Mouse (Mus musculus): ENCODE measurements around the gene Snrpd3. TPM values are rescaled to one million over a fixed set of nuclear protein-coding genes. Genes with fewer than 3 reads are reported as not detected.
"Not testable (repeated sequence)": the region's sequence is repeated elsewhere in the genome, so short reads cannot be mapped to it uniquely, and the experiment has no call there.

The Snrpd3 gene
- polyA plus RNA-seq, 1 experiment from 2014 or later, result 256 TPM

DNA sequence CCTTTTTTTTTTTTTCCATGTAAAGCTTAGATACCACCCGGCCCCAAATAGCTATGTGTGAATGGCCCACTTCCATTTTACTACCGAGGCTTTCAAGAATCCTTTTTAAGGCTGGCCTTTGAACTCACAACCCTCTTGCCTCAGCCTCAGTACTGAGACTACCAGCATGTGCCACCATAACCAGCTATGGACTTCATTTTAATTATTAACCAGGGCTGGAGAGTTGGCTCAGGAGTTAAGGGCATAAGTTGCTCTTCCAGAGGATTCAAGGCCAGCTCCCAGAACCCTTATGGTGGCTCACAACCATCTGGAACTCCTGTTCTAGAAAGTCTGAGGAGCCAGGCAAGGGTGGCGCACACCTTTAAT, 12.2 kb upstream of the Snrpd3 start:
- H3K4me2 ChIP-seq (ENCODE audit: low read depth, severe bottlenecking), result no peak overlapping the region
- no peaks in the 10 kb centered on the region for H3K9me3 ChIP-seq (ENCODE audit: control insufficient read depth, low read length)
- peaks cover 21% of the 10 kb centered on the region for H3K36me3 ChIP-seq (ENCODE audit: control insufficient read depth, insufficient read depth, low read length)
- no peak for ATAC-seq (ENCODE audit: insufficient number of reproducible peaks, low FRiP score, low TSS enrichment, low read depth)
- no peak for DNase-seq (ENCODE audit: low spot score)
- H3K4me1 ChIP-seq (ENCODE audit: control insufficient read depth, insufficient read depth, low read length), result no peaks in the 10 kb centered on the region
- no peak overlapping the region for H3K4me3 ChIP-seq (ENCODE audit: low read depth, low read length)
- no peaks in the 10 kb centered on the region for H3K27me3 ChIP-seq (ENCODE audit: control insufficient read depth, insufficient read depth, low read length)
- 83% methylated on average over 3 of the region's 3 CpGs for WGBS
- H3K9ac ChIP-seq (ENCODE audit: low read length), result no peak overlapping the region
- H3K27ac ChIP-seq (replicated peaks; ENCODE audit: low read depth, low read length), result no peak overlapping the region

DNA sequence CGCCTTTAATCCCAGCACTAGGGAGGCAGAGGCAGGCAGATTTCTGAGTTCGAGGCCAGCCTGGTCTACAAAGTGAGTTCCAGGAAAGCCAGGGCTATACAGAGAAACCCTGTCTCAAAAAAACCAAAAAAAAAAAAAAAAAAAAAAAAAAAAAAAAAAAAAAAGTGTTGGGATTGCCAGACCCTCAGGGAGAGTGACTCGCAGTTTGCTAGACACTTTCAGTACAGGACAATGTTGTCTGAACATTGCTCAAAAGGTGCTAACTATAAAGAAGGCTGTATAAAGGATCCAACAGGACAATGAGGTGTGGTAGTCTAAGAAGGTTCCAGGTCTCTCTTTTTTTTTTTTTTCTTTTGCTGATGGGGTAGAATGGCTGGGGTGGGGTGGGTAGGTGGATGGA, 11.4 kb upstream of the Snrpd3 start:
- H3K36me3 ChIP-seq (ENCODE audit: control insufficient read depth, insufficient read depth, low read length), result peaks cover 29% of the 10 kb centered on the region

DNA sequence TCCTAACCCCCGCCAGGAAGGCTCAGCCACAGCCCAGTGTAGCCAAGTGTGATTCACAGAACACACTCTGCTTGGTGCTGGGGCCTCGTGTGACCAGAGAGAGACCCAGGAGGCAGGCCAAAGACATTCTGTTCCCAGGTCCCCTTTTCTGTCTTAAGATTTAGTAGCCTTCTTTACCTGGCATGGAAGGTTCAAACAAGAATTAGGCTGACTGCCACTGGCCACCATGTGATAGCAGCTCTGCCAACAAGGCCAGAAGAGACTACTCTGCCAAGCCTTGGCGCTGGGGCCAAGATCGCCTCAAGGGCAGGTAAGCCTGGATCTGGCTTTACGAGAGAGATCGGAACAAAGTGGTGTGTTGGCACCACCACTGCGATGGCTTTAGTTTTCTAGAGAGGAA, 6.9 kb upstream of the Snrpd3 start:
- Histone ChIP-seq H3K9ac (ENCODE audit: low read length) (no peak overlapping the region), H3K27me3 (ENCODE audit: control insufficient read depth, insufficient read depth, low read length) (no peaks in the 10 kb centered on the region), H3K4me1 (ENCODE audit: control insufficient read depth, insufficient read depth, low read length) (peaks cover 2% of the 10 kb centered on the region; the same call in 1 of the 2 replicates), H3K27ac (replicated peaks; ENCODE audit: low read depth, low read length) (no peak overlapping the region), H3K36me3 (ENCODE audit: control insufficient read depth, insufficient read depth, low read length) (peaks cover 33% of the 10 kb centered on the region), H3K9me3 (ENCODE audit: control insufficient read depth, low read length) (no peaks in the 10 kb centered on the region), H3K4me2 (ENCODE audit: low read depth, severe bottlenecking) (no peak overlapping the region), H3K4me3 (ENCODE audit: low read depth, low read length) (no peak overlapping the region)
- DNase-seq (ENCODE audit: low spot score) (no peak), ATAC-seq (ENCODE audit: insufficient number of reproducible peaks, low FRiP score, low TSS enrichment, low read depth) (no peak)
- WGBS, result 91% methylated on average over 7 of the region's 7 CpGs

More for the DNA sequence above, 11.4 kb upstream of the Snrpd3 start:
- H3K9ac ChIP-seq (ENCODE audit: low read length); H3K27me3 ChIP-seq (ENCODE audit: control insufficient read depth, insufficient read depth, low read length); H3K4me3 ChIP-seq (ENCODE audit: low read depth, low read length); ATAC-seq (ENCODE audit: insufficient number of reproducible peaks, low FRiP score, low TSS enrichment, low read depth); DNase-seq (ENCODE audit: low spot score); H3K27ac ChIP-seq (replicated peaks; ENCODE audit: low read depth, low read length); H3K4me1 ChIP-seq (ENCODE audit: control insufficient read depth, insufficient read depth, low read length); H3K9me3 ChIP-seq (ENCODE audit: control insufficient read depth, low read length); H3K4me2 ChIP-seq (ENCODE audit: low read depth, severe bottlenecking): not testable (repeated sequence)
- WGBS, result 88% methylated on average over 3 of the region's 3 CpGs

DNA sequence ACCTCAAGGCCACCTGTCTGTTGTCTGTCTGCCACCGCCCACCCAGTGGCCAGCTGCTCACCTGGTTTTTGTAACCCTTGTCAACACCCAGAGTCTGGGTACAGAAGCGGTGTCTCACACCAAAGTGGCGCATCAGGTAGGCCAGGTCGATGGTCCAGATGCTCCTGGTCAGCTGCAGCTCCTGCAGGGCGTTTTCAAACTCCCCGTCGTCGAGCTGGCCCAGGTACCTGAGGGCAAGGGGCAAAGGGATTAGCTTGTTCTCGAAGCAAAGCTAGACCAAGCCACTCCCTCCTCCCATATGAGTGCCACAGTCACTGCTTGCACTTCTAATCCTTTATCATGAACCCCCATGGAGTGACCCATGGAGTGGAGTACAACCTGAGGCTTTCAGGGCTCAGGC, 6.3 kb upstream of the Snrpd3 start:
- WGBS, result 93% methylated on average over 9 of the region's 9 CpGs
- H3K4me2 ChIP-seq (ENCODE audit: low read depth, severe bottlenecking), result no peak overlapping the region
- H3K36me3 ChIP-seq (ENCODE audit: control insufficient read depth, insufficient read depth, low read length), result peaks cover 33% of the 10 kb centered on the region
- no peak overlapping the region for H3K27ac ChIP-seq (replicated peaks; ENCODE audit: low read depth, low read length)
- peaks cover 8% of the 10 kb centered on the region for H3K4me1 ChIP-seq (ENCODE audit: control insufficient read depth, insufficient read depth, low read length)
- DNase-seq (ENCODE audit: low spot score), result no peak
- ATAC-seq (ENCODE audit: insufficient number of reproducible peaks, low FRiP score, low TSS enrichment, low read depth), result no peak
- H3K9ac ChIP-seq (ENCODE audit: low read length), result no peak overlapping the region
- H3K4me3 ChIP-seq (ENCODE audit: low read depth, low read length), result no peak overlapping the region
- H3K27me3 ChIP-seq (ENCODE audit: control insufficient read depth, insufficient read depth, low read length), result no peaks in the 10 kb centered on the region
- no peaks in the 10 kb centered on the region for H3K9me3 ChIP-seq (ENCODE audit: control insufficient read depth, low read length)

DNA sequence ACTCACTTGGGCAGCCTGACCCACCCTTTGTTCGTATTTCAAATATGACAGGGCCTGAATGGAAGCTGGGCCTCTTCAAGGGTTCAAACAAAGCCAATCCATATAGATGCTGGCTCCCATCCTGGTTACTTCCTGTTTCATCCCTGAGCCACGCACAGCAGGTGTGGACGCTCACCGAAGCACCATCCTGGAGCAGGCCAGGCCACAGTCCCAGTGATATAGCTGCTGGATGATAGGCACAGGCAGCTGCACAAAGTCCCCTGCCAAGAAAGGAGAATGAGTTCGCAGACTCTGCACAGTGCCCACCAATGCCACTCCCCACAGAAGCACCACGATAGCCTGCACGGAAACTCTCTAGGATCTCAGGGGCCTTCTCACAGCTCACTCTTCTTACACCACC, 5.5 kb upstream of the Snrpd3 start:
- no peak for ATAC-seq (ENCODE audit: insufficient number of reproducible peaks, low FRiP score, low TSS enrichment, low read depth)
- H3K4me2 ChIP-seq (ENCODE audit: low read depth, severe bottlenecking), result no peak overlapping the region

DNA sequence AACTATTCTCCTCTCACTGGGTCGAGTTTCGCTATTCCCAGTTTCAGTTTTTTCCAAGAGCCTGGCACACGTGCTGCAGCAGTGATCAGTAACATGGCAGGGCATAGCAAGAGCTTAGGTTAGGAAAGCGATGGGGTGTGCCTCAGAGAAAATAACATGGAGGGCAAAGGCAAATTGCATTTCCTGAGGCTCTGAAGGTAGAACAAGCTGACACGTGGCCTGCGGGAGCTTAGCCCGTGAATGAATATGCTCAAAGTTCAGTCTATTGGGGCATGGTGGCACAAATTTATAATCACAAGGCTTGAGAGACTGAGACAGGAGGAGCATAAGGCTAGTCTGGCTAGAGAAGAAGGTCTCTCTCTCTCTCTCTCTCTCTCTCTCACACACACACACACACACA, 4.6 kb upstream of the Snrpd3 start:
- no peak overlapping the region for H3K4me2 ChIP-seq (ENCODE audit: low read depth, severe bottlenecking)
- no peaks in the 10 kb centered on the region for H3K9me3 ChIP-seq (ENCODE audit: control insufficient read depth, low read length)
- H3K4me1 ChIP-seq (ENCODE audit: control insufficient read depth, insufficient read depth, low read length), result peaks cover 8% of the 10 kb centered on the region
- H3K36me3 ChIP-seq (ENCODE audit: control insufficient read depth, insufficient read depth, low read length), result peaks cover 27% of the 10 kb centered on the region
- no peaks in the 10 kb centered on the region for H3K27me3 ChIP-seq (ENCODE audit: control insufficient read depth, insufficient read depth, low read length)
- H3K9ac ChIP-seq (ENCODE audit: low read length), result no peak overlapping the region
- H3K27ac ChIP-seq (replicated peaks; ENCODE audit: low read depth, low read length), result no peak overlapping the region
- 87% methylated on average over 7 of the region's 7 CpGs for WGBS
- no peak overlapping the region for H3K4me3 ChIP-seq (ENCODE audit: low read depth, low read length)
- ATAC-seq (ENCODE audit: insufficient number of reproducible peaks, low FRiP score, low TSS enrichment, low read depth), result no peak
- no peak for DNase-seq (ENCODE audit: low spot score)

More for the DNA sequence above, 5.5 kb upstream of the Snrpd3 start:
- 89% methylated on average over 7 of the region's 7 CpGs for WGBS
- H3K27me3 ChIP-seq (ENCODE audit: control insufficient read depth, insufficient read depth, low read length), result no peaks in the 10 kb centered on the region
- H3K27ac ChIP-seq (replicated peaks; ENCODE audit: low read depth, low read length), result no peak overlapping the region
- no peaks in the 10 kb centered on the region for H3K9me3 ChIP-seq (ENCODE audit: control insufficient read depth, low read length)
- H3K4me1 ChIP-seq (ENCODE audit: control insufficient read depth, insufficient read depth, low read length), result peaks cover 8% of the 10 kb centered on the region
- no peak overlapping the region for H3K4me3 ChIP-seq (ENCODE audit: low read depth, low read length)
- DNase-seq (ENCODE audit: low spot score), result no peak
- H3K9ac ChIP-seq (ENCODE audit: low read length), result no peak overlapping the region
- peaks cover 31% of the 10 kb centered on the region for H3K36me3 ChIP-seq (ENCODE audit: control insufficient read depth, insufficient read depth, low read length)

DNA sequence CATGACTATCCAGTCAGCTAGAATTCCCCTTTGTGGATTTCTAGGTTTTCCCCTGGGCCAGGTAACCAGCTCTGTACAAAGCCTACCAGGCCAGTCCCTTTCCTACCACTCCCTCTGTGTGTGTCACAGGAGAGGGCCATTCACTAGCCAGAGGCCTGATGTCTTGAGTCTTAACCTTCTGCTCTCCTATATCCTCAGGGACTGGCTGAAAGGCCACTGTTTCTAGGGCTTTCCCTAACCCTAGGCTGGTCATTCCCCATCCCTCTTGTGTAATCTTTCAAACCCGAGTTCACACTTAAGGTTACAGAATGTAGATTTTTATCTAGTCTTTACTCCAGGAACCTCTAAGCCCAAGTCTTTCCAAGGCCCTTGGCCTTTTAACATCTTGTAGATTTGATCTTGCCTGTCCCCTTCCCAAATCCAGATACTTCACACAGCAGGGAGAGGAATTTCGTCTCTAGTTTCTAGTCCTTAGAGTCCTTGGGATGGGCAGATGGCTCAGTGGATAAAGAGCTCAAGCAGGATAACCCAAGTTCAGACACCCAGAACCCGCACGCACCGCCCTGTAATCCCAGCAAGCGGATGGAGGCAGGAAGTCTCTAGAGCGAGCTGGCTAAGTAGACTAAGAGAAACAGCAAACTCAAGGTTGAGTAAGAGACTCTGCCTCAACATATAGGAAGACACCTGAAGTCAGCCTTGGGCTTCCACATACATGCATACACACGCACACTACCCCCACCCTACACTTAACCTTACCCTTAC, 3.9 kb upstream of the Snrpd3 start:
- H3K36me3 ChIP-seq (ENCODE audit: control insufficient read depth, insufficient read depth, low read length), result peaks cover 25% of the 10 kb centered on the region
- DNase-seq (ENCODE audit: low spot score) (no peak), ATAC-seq (ENCODE audit: insufficient number of reproducible peaks, low FRiP score, low TSS enrichment, low read depth) (no peak)
- no peak overlapping the region for H3K27ac ChIP-seq (replicated peaks; ENCODE audit: low read depth, low read length)
- H3K4me2 ChIP-seq (ENCODE audit: low read depth, severe bottlenecking), result no peak overlapping the region
- WGBS, result 91% methylated on average over 8 of the region's 8 CpGs
- H3K9me3 ChIP-seq (ENCODE audit: control insufficient read depth, low read length), result no peaks in the 10 kb centered on the region
- no peak overlapping the region for H3K9ac ChIP-seq (ENCODE audit: low read length)
- peaks cover 8% of the 10 kb centered on the region for H3K4me1 ChIP-seq (ENCODE audit: control insufficient read depth, insufficient read depth, low read length)
- no peaks in the 10 kb centered on the region for H3K27me3 ChIP-seq (ENCODE audit: control insufficient read depth, insufficient read depth, low read length)
- no peak overlapping the region for H3K4me3 ChIP-seq (ENCODE audit: low read depth, low read length)

DNA sequence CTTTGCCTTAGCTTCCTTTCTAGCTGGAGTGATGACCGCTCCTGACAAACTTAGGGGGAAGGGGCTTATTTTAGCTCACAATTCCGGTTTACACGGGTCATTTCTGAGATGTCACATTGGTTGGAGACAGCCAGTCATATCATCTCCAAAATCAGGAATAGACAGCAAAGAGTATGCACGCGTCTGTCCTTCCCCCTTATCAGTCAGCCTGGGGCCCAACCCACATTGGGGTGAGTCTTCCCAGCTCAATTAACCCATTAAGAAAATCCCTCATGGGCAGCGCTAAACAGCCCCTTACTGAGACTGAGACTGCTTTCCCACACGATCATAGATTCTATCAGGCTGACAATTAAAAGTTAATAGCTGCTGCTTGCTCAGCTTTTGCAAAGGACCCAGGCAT, 3.0 kb upstream of the Snrpd3 start:
- no peak overlapping the region for H3K9ac ChIP-seq (ENCODE audit: low read length)
- H3K36me3 ChIP-seq (ENCODE audit: control insufficient read depth, insufficient read depth, low read length), result peaks cover 18% of the 10 kb centered on the region
- H3K4me3 ChIP-seq (ENCODE audit: low read depth, low read length), result no peak overlapping the region
- H3K4me2 ChIP-seq (ENCODE audit: low read depth, severe bottlenecking), result no peak overlapping the region
- H3K9me3 ChIP-seq (ENCODE audit: control insufficient read depth, low read length), result no peaks in the 10 kb centered on the region
- H3K27me3 ChIP-seq (ENCODE audit: control insufficient read depth, insufficient read depth, low read length), result no peaks in the 10 kb centered on the region
- 74% methylated on average over 7 of the region's 7 CpGs for WGBS
- H3K27ac ChIP-seq (replicated peaks; ENCODE audit: low read depth, low read length), result no peak overlapping the region
- no peak for DNase-seq (ENCODE audit: low spot score)
- peaks cover 15% of the 10 kb centered on the region for H3K4me1 ChIP-seq (ENCODE audit: control insufficient read depth, insufficient read depth, low read length)
- no peak for ATAC-seq (ENCODE audit: insufficient number of reproducible peaks, low FRiP score, low TSS enrichment, low read depth)

Data from limb, embryonic 11.5 days (tissue).